Mouse (Mus musculus) E14TG2a.4 (cell line): ENCODE measurements at regions not wholly inside any gene's neighbourhood (a gene's known extent, or its start where the extent isn't known, plus 50 kb on each side); places are given as distances from the start of the nearest gene placed in this dataset.

Experiments
- CTCF ChIP-seq: conservative IDR thresholded peaks from 2 replicates; pipeline ENCODE4 v1.5.1; 2014; ENCODE audit warnings: low read length
- NANOG ChIP-seq: IDR thresholded peaks from 2 replicates; pipeline ENCODE4 v1.6.1; 2014; ENCODE audit warnings: borderline replicate concordance, low read length, mixed read lengths
- POU5F1 ChIP-seq: IDR thresholded peaks from 2 replicates; pipeline ENCODE4 v1.6.1; 2014; ENCODE audit warnings: low read length, borderline replicate concordance

DNA sequence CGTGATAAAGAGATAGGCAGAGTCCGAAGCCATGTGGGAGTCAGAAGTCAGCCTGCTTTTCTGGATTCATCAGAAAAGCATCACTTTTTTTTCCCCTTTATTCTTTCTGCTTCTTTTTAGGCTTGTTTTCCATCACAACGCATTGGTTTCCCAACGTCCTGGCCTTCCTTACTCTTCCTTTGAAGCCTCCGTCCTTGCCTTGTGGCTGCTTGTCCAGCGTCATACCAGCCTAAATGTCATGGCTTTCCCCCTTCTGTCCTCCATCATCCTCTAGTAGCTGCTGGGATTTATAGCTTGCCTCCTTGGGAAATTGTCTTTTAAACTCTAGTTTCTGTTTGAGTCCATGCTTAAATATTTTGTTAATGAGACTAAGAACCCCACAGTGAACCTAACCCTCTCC is 1136.0 kb upstream of the Gulo start:
- TF ChIP-seq CTCF (no peak), NANOG (no peak), POU5F1 (no peak)
